Mouse (Mus musculus) erythroid progenitor cell, adult 5-6 weeks (primary cell): Measurements from ENCODE around the gene Zfp551. TPM values are rescaled to one million over a fixed set of nuclear protein-coding genes. Genes with fewer than 3 reads are reported as not detected.

Experiments used
- ATAC-seq: replicated peaks from 2 replicates; pipeline ENCODE4 v1.8.0; 2016; ENCODE audit warnings: moderate number of reproducible peaks, mild to moderate bottlenecking, moderate TSS enrichment, inconsistent platforms; ENCODE audit not compliant: poor library complexity, low FRiP score, severe bottlenecking
- total RNA-seq, 2 experiments: library from RNA; stranded (forward) in 1 of 2; stranded (reverse) in 1 of 2; fragments of 150-400 nt in 1 of 2; fragments of 186-747, 209-891 nt in 1 of 2; gene quantifications; 2 replicates each; pipeline versions ENCODE4 v1.2.3 to v1.2.4; 2015 to 2017; ENCODE audit warnings: low replicate concordance in 2 of 2

The Zfp551 gene
- total RNA-seq (2015; ENCODE audit: low replicate concordance) (not detected in 2 replicates), total RNA-seq (2017; ENCODE audit: low replicate concordance) (not detected in 2 replicates)

DNA sequence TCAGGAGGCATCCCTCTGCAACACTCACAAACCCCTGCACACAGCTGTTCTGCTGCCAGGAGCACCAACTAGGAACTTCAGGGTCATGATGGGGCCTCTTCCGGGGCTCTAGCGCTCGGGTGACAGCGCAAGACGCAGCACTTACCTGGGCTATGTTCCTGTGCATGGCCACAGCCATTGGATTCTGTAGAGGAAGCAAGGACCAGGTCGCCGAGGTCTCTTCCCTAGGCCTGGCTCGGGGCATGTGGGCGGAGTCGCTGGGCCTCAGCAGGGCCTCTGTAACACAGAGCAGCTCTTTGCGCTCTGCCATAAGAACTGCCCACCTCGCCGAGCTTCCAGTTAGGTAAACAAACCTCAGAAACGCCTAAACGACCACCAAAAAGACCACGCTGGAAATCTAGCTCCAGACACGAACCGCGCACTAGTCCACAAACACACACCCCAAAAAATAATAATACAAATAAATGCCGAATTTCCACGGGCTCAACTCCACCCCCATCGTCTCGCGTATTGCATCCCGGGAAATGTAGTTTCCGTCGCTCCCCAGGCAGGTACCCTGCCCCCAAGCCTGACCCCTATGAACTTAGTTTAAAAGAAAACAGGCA, at the start of gene Zfp551:
Gene Zfp551 (minus strand): TSS at position 507 of the 605 bp plus-strand sequence.
- ATAC-seq, result peak; percentile 52; the same call in 1 of the 2 replicates

DNA sequence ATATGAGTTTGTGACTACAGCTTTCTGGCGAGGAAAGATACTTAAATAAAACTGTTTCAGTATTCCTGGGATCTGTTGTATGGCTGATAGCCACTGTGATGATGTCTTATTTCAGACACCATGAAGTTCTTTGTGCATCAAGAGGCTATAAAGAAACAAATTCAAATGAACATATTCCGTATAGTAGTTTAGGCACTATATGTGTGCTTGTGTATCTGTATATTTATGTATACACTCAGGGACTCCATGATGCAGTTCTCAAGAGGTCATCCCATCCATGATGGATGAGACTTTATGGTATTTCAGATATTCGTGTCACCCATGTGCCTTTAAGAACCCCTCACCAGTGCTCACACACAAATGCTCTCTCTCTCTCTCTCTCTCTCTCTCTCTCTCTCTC, 304 bp upstream of the Zfp551 start:
- ATAC-seq, result no peak

DNA sequence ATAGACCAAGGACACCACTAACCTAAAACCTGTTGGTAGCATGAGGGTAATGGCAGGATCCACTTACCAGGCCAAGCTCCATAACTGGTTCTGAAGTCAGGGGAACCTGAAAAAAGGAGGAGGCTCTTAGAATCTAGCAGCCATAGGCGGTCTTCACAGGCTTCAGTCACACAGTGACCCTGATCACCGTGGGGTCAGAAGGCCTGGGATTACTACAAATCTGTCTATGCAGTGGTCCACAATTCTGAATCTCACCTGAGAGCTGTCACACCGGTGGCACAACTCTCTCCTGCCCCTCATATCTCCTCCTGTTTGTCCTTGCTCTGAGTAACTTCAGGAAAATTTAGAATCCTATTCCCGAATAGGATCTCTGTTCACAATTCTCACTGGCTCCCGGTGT, 810 bp downstream of the Zfp551 start:
- ATAC-seq, result no peak

DNA sequence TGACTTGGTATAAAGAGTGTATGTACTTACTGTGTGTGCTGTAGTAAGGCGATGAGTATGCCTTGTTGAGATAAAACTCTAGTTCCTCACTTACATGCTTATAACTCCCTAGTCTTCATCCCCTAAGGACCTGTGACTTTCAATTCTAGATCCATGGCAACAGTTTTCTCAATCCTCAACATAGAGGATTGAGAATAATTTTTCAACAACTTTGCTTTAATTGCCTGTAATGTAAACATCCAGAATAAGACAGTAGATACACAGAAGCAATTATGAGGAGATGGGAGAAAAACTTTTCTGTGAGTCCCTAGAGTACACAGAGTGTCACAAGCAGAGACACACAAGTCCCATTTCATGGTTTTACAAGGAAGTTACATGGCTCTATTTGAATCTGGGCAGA, 53.4 kb downstream of the Zfp551 start, which contains the start of gene Vmn1r84:
Gene Vmn1r84 (minus strand): TSS at position 101 of the 400 bp plus-strand sequence.
- ATAC-seq, result no peak

Other genes starting within 250 kb of the Zfp551 start
- not detected in 2 replicates for gene Vmn1r80, start 233.5 kb downstream of the Zfp551 start, total RNA-seq (2015; ENCODE audit: low replicate concordance)
- gene Vmn1r80, start 233.5 kb downstream of the Zfp551 start, total RNA-seq (2017; ENCODE audit: low replicate concordance), result not detected in 2 replicates
- gene Vmn1r81, start 154.5 kb downstream of the Zfp551 start, total RNA-seq (2015; ENCODE audit: low replicate concordance), result not detected in 2 replicates
- not detected in 2 replicates for gene Vmn1r81, start 154.5 kb downstream of the Zfp551 start, total RNA-seq (2017; ENCODE audit: low replicate concordance)
- not detected in 2 replicates for gene Vmn1r82, start 122.3 kb downstream of the Zfp551 start, total RNA-seq (2015; ENCODE audit: low replicate concordance)
- not detected in 2 replicates for gene Vmn1r82, start 122.3 kb downstream of the Zfp551 start, total RNA-seq (2017; ENCODE audit: low replicate concordance)
- gene Vmn1r83, start 93.3 kb downstream of the Zfp551 start, total RNA-seq (2015; ENCODE audit: low replicate concordance), result not detected in 2 replicates
- not detected in 2 replicates for gene Vmn1r83, start 93.3 kb downstream of the Zfp551 start, total RNA-seq (2017; ENCODE audit: low replicate concordance)
- gene Vmn1r84, start 53.5 kb downstream of the Zfp551 start, total RNA-seq (2015; ENCODE audit: low replicate concordance), result not detected in 2 replicates
- gene Vmn1r84, start 53.5 kb downstream of the Zfp551 start, total RNA-seq (2017; ENCODE audit: low replicate concordance), result not detected in 2 replicates
- 4.0 TPM in 1 of 2 replicates, not detected in the other for gene Zfp606, start 55.5 kb upstream of the Zfp551 start, total RNA-seq (2015; ENCODE audit: low replicate concordance)
- gene Zfp606, start 55.5 kb upstream of the Zfp551 start, total RNA-seq (2017; ENCODE audit: low replicate concordance), result 1.8 TPM in 1 of 2 replicates, not detected in the other
- not detected in 2 replicates for gene 2900092C05Rik, start 89.8 kb upstream of the Zfp551 start, total RNA-seq (2015; ENCODE audit: low replicate concordance)
- gene 2900092C05Rik, start 89.8 kb upstream of the Zfp551 start, total RNA-seq (2017; ENCODE audit: low replicate concordance), result not detected in 2 replicates
- under 0.01 TPM in 1 of 2 replicates, not detected in the other for gene Vmn2r53, start 186.0 kb upstream of the Zfp551 start, total RNA-seq (2015; ENCODE audit: low replicate concordance)
- under 0.01 TPM in 2 replicates for gene Vmn2r53, start 186.0 kb upstream of the Zfp551 start, total RNA-seq (2017; ENCODE audit: low replicate concordance)
- not detected in 2 replicates for gene Vmn2r54, start 217.6 kb upstream of the Zfp551 start, total RNA-seq (2015; ENCODE audit: low replicate concordance)
- gene Vmn2r54, start 217.6 kb upstream of the Zfp551 start, total RNA-seq (2017; ENCODE audit: low replicate concordance), result not detected in 2 replicates